Mouse (Mus musculus) CD8-positive naive resting alpha-beta T cell, adult 57 days (primary cell): ENCODE results near the gene Casp1. TPM values are rescaled to one million over a fixed set of nuclear protein-coding genes. Genes with fewer than 3 reads are reported as not detected.

ENCODE experiments used
- total RNA-seq: library from RNA; stranded (reverse); gene quantifications from one replicate; pipeline ENCODE4 v1.2.4, GENCODE M21; 2023

The Casp1 gene
- total RNA-seq = 8.4 TPM

GRCm38 (mm10) chr9:5298329-5299131, at the start of gene Casp1:
Gene Casp1, plus strand, starts transcription at chr9:5298517.

GRCm38 (mm10) chr9:5308561-5308960, 10.2 kb downstream of the Casp1 start, which contains the start of gene Casp4:
Gene Casp4, plus strand, starts transcription at chr9:5308828.

DNA sequence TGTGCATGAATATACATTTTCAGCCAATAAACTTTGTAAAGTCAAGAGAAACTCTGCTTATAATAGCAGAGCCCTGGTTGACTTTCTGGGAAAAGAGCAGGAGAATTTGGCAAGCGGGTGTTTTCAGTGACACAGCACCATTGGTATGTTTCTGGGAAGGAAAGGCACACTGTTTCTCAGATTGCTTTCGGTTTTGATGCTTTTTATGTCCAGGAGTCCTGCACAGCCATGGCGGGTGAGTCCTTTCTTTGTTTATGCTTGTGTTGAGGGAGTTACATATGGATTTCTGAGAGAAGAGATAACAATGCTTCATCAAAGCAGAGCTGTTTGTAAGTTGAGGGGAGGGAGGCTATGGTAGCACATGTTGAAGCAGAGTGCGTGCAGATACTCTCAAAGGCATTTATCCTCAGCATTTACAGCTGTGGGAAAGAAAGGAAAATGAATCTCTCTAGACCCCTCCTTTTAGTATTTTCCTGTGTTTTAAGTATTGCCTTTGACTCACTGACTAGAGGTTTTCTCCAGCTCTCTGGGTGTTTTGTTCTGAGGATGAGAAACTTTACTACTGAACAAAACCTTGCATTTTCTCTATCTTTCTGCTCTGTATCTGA, 47.1 kb downstream of the Casp1 start, which contains the start of gene Casp12:
Gene Casp12 (plus strand): TSS at position 140 of the 608 bp plus-strand sequence.

Other genes with a start within 250 kb of the Casp1 start
- gene Casp4, start 10.3 kb downstream of the Casp1 start, total RNA-seq = 8.7 TPM
- not detected for gene Casp12, start 46.9 kb downstream of the Casp1 start, total RNA-seq